Mouse (Mus musculus) thymus, postnatal 25 days (tissue): ENCODE measurements at regions not wholly inside any gene's neighbourhood (a gene's known extent, or its start where the extent isn't known, plus 50 kb on each side); places are given as distances from the start of the nearest gene placed in this dataset.

Experiments used
- DNase-seq: peaks from one replicate; pipeline ENCODE4 v3.0.0; 2022

- no peak for DNase-seq
Measured at GRCm38 (mm10) chr2:48545072-48545471, 268.8 kb upstream of the Acvr2a start.

- no peak for DNase-seq
Measured at GRCm38 (mm10) chr2:48545679-48546078, 268.2 kb upstream of the Acvr2a start.

- no peak for DNase-seq
Measured at GRCm38 (mm10) chr2:48546194-48546593, 267.7 kb upstream of the Acvr2a start.

GRCm38 (mm10) chr2:48556600-48556999, 257.3 kb upstream of the Acvr2a start:
- DNase-seq = no peak

- no peak for DNase-seq
Measured at GRCm38 (mm10) chr2:48557123-48557522, 256.8 kb upstream of the Acvr2a start.

GRCm38 (mm10) chr2:48558641-48559040, 255.3 kb upstream of the Acvr2a start:
- no peak for DNase-seq

GRCm38 (mm10) chr2:48563636-48564035, 250.3 kb upstream of the Acvr2a start:
- no peak for DNase-seq

GRCm38 (mm10) chr2:48564170-48564569, 249.7 kb upstream of the Acvr2a start:
- DNase-seq = no peak

- DNase-seq = no peak
Measured at GRCm38 (mm10) chr2:48567871-48568270, 246.0 kb upstream of the Acvr2a start.

- DNase-seq = no peak
Measured at GRCm38 (mm10) chr2:48586162-48586830, 227.6 kb upstream of the Acvr2a start.

GRCm38 (mm10) chr2:48586831-48587169, 227.1 kb upstream of the Acvr2a start:
- no peak for DNase-seq

- no peak for DNase-seq
Measured at GRCm38 (mm10) chr2:48589709-48590108, 224.2 kb upstream of the Acvr2a start.

GRCm38 (mm10) chr2:48597793-48598583, 215.9 kb upstream of the Acvr2a start:
- DNase-seq = no peak

GRCm38 (mm10) chr2:48599367-48599766, 214.5 kb upstream of the Acvr2a start:
- no peak for DNase-seq

GRCm38 (mm10) chr2:48601855-48602254, 212.1 kb upstream of the Acvr2a start:
- no peak for DNase-seq

GRCm38 (mm10) chr2:48609466-48609865, 204.4 kb upstream of the Acvr2a start:
- DNase-seq = no peak

GRCm38 (mm10) chr2:48612251-48612650, 201.7 kb upstream of the Acvr2a start:
- DNase-seq = no peak

GRCm38 (mm10) chr2:48617141-48617699, 196.7 kb upstream of the Acvr2a start:
- DNase-seq = no peak

- no peak for DNase-seq
Measured at GRCm38 (mm10) chr2:48619042-48619441, 194.9 kb upstream of the Acvr2a start.

GRCm38 (mm10) chr2:48620815-48621214, 193.1 kb upstream of the Acvr2a start:
- no peak for DNase-seq

- DNase-seq = no peak
Measured at GRCm38 (mm10) chr2:48622316-48622715, 191.6 kb upstream of the Acvr2a start.

- DNase-seq = no peak
Measured at GRCm38 (mm10) chr2:48624040-48624439, 189.9 kb upstream of the Acvr2a start.

- DNase-seq = no peak
Measured at GRCm38 (mm10) chr2:48624461-48624860, 189.4 kb upstream of the Acvr2a start.

GRCm38 (mm10) chr2:48627011-48627410, 186.9 kb upstream of the Acvr2a start:
- no peak for DNase-seq
